Mouse (Mus musculus) spleen, adult 2 months (tissue): ENCODE measurements around the gene Galr3.

ENCODE experiments used
- CTCF ChIP-seq: fragments of 200-500 bp; IDR thresholded peaks from 2 replicates; pipeline ENCODE4 v1.5.1; 2011; ENCODE audit warnings: mild to moderate bottlenecking, inconsistent platforms; ENCODE audit not compliant: insufficient read depth, insufficient read length, insufficient replicate concordance; ENCODE audit errors: extremely low read depth
- POLR2A ChIP-seq: fragments of 200-500 bp; IDR thresholded peaks from 2 replicates; pipeline ENCODE4 v1.6.1; 2011; ENCODE audit warnings: low read depth, low read length, inconsistent platforms

GRCm38 (mm10) chr15:78999586-78999985 is 42.1 kb upstream of the Galr3 start:
- TF ChIP-seq CTCF = no peak
- TF ChIP-seq POLR2A = no peak
